Mouse (Mus musculus) thymus, postnatal 14 days (tissue): Measurements from ENCODE around the gene Tmem270.
A peak's percentile ranks its signal among the peaks of the same experiment; 100 is the strongest.

Experiments
- DNase-seq: peaks from one replicate; pipeline ENCODE4 v3.0.0; 2021

Gene Tmem270

GRCm38 (mm10) chr5:134926726-134927125 lies 20.2 kb upstream of the Tmem270 start:
- DNase-seq = no peak

- DNase-seq = no peak
These were observed 16.6 kb upstream of the Tmem270 start for GRCm38 (mm10) chr5:134923141-134923540.

DNA sequence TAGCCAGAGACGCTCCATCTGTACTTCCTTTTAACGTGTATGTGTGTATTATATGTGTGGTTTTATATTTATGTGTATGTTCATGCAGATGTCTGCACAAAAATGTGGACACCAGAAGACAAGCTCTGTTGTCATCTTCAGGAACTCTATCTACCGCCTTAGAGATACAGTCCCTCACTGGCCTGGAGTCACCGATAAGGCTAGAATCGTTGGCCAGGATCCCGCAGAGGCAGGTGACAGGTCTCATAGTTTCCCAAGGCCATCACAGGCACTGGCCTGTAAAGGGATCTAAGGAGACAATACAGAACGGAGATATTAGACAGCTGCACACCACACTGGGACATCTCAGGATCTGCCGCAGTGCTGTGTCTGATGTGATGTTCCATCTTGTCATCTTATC lies 14.6 kb upstream of the Tmem270 start:
- DNase-seq = no peak

DNA sequence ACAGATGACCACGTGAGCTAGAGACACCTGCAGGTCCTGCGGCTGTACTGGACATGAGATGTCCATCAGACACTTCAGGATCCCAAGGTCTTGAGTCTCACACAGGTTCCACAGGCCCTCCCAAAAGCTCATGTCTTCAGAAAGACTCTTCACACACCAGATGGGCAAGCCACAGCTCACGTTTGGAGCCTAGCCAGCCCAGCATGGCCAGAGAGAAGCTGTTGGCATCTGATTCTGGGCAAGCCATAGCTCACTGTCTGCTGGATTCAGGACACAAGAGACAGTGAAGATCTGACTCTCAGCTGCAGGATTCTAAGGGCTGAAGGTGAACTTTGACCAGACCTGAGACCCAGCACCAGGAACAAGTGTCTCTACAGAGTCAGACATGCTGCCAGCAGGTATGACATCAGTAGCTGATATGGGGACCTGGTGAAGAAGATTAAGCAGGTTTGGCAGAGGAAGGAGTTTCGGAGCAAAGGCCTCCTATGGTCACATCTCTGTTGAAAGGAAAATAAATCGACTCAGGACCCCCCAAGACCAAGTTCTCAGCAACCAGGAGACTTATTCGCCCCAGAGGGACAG lies 13.7 kb upstream of the Tmem270 start:
- no peak for DNase-seq

DNA sequence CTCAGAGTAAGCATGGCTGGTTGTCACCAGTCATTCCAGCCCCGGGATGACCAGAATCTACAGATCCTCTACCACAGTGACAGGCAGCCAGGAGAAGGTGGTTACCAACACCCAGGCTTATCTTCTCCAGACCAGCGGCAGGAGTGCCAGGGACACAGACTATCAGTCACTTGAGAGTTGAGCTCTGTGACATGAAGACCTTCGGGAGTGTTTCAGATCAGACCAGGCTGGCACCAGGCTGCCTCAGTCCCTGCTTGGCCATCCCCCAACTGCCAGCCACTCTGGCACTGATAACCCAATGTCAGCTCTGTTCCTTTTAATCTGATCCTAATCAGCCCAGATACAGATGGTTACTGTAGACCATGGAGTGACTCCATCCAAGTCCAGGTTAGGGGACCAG lies 12.6 kb upstream of the Tmem270 start:
- DNase-seq = no peak

DNA sequence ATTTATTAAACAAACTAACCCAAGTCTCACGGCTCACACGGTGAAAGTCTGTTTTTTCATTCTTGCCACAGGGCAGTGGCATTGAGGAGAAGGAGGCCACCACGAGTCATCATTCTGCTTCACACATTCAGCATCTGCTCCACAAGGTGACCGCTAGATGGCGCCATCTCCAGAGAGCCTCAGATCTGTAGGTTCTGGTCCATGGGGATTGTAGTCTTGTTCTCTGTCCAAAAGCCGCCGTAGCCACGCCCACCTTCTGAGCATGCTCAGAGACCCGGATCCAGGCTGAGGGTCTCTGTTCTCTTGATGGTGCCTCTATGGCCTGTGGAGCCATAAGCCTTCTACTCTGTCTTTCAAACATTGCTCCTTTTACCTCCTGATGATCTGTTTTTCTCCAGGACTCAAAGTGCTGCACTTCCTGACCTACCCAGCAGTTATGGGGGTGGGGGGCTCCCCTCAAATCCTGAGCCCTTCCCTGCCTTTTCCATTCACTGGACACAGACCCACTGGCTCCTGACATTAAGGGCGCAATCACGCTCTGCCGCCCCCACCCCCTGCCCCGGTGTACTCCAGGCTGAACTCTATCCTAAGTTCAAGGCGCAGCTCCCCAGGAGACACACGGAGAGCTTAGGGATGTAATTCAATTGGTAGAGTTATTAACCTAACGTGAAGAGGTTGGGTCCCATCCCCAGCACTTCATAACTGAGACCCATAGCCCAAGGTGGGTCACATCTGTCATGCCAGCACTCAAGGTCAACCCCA lies 11.7 kb upstream of the Tmem270 start:
- peak; percentile 77 for DNase-seq

- DNase-seq = no peak
These were observed 8.8 kb upstream of the Tmem270 start, which contains the start of gene Cldn13 for GRCm38 (mm10) chr5:134915311-134915710. Gene Cldn13, minus strand, starts transcription at chr5:134915526.

DNA sequence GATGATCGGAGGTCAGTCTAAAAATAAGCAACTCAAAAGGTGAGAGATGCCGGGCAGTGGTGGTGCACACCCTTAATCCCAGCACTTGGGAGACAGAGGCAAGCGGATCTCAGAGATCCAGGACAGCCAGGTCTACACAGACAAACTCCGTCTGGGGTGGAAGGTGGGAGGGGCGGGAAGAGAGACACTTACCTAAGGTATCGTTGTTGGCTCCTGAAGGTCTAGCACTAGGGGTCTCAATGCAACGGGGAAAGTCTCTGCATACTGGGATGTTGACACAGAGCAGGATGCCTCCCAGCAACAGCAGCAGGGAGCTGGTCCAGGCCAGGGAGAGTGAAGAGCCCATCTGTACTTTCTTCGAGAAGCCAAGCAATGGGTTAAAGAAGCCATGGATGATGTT lies 8.0 kb upstream of the Tmem270 start:
- no peak for DNase-seq

DNA sequence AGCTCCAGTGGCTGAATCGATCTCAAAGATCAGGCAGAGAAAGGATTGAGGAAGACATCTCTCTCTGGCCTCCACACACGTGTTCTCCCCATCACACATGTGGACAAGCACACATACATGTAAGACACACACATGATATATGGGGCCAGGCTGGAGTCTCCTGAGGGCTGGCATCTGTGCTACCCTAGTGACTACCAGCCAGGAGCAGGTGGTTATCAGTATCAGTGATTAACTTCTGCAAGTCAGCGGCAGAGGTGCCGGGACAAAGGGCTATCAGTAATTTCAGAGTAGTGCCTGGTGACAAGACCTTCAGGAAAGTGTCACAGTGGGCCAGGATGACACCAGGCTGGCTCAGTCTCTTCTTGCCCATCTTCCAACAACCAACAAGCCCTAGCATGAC lies 7.2 kb upstream of the Tmem270 start:
- DNase-seq = no peak

DNA sequence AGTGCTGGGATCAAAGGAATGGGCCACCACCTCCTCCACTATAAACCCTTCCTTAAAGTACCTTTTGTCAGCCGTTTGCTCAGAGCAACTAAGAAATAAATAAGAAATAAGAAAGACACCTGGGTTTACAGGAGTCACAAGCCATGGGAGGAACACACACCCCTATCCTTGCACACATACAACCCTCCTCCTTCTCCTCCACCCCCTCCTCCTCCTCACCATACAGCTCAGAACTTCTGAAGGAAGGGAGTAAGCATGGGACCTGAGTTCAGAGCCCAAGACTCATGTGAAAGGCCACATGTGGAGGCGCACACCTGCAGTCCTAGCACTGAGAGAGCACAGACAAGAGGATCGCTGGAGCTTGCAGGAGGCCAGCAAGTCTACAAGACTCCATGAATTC lies 6.8 kb upstream of the Tmem270 start:
- no peak for DNase-seq

- DNase-seq = no peak
These were observed 5.4 kb upstream of the Tmem270 start for GRCm38 (mm10) chr5:134911901-134912300.

DNA sequence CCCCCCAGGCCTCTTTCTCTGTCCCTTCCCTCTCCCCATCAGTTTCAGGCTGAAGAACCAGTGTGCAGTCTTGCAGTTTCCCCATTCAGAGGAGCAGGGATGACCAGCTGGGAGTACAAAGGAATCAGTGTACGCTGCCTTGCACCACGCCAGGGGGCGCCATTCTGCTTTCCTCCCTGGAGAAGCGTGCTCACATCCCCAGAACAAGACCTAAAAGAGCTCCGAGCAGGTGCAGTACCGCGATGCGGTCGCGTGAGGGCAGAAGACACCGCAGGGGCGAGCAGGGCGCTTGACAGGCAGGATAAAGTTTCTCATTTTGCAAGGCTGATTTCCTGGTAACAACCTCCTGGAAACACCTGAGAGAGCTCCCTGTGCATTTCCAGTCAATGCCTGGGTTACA lies 602 bp upstream of the Tmem270 start:
- DNase-seq = peak; percentile 97

DNA sequence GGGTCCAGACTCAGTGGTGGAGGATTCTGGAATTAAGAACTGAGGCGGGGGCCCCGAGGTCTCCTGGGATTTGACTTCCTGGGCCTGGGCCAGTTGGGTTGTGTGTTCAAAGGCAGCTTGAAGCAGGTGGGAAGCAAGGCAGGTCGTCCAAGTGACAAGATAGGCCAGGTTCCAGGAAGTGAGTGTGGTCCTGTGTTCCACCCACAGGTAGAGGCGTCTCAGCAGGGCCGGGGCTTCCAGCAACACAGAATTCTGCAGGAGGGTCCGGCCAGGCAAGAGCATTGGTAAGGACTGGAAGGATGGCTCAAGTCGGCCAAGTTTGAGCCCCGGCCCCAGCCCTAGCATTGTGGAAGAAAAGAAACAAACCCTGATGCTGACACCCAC lies 4.9 kb downstream of the Tmem270 start:
- no peak for DNase-seq

- DNase-seq = no peak
These were observed 5.4 kb downstream of the Tmem270 start for GRCm38 (mm10) chr5:134901012-134901643.

GRCm38 (mm10) chr5:134897596-134897995 lies 8.9 kb downstream of the Tmem270 start:
- DNase-seq = no peak

GRCm38 (mm10) chr5:134896965-134897364 lies 9.6 kb downstream of the Tmem270 start:
- DNase-seq = no peak

DNA sequence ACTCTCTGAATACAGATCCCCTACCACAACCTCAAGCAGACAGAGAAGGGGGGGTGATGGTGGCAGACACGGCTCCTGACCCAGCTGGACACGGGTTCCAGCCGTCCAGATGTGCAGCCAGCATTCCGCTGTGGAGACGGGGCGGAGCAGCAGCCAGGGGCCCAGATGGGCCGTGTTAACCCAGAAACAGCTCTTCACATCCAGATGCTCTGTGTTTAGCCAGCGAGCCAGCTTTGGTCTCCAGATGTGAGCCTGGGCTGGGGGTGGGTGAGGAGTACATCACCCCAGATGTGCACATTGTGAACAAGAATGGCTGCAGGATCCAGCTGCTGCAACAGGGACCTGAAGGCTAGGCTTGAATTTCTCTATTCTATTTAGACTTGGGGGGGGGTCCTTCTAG lies 11.2 kb downstream of the Tmem270 start:
- no peak for DNase-seq

DNA sequence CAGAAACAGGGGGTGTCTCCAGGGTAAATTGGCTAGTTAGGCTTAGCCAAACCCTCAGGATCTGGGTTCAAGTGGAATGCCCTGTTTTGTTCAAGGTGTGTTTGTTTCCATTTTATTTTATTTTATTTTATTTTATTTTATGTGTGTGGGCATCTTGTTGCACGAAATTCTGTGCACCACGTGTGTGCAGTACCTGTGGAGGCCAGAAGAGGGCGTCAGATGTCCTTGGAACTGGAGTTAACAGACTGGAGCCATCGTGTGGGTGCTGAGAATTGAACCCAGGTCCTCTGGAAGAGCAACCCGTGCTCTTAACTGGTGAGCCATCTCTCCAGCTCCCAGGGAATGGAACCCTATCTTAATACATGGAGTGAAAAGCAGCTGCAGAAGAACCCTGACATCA lies 13.8 kb downstream of the Tmem270 start:
- no peak for DNase-seq

DNA sequence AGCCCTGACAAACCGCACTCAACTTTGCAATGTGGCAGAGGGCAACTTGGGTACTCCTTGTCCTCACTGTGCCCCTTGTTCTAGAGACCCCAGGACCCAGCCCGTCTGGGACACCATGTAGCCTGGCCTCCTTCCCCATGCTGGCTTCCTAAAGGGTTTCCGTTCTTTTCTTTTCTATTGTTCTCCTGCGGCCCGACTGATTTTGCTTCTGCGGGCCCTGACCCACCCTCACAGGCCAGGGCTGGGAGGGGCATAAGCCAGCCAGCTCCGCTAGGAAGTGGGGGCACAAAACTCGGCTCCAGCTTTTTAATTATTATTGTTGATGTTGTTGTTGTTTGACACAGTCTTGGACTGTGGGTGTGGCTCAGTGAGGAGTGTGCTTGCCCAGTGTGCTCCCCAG lies 15.0 kb downstream of the Tmem270 start:
- DNase-seq = no peak

- no peak for DNase-seq
These were observed 15.9 kb downstream of the Tmem270 start for GRCm38 (mm10) chr5:134890601-134891054.

- no peak for DNase-seq
These were observed 18.0 kb downstream of the Tmem270 start for GRCm38 (mm10) chr5:134888505-134888904.

DNA sequence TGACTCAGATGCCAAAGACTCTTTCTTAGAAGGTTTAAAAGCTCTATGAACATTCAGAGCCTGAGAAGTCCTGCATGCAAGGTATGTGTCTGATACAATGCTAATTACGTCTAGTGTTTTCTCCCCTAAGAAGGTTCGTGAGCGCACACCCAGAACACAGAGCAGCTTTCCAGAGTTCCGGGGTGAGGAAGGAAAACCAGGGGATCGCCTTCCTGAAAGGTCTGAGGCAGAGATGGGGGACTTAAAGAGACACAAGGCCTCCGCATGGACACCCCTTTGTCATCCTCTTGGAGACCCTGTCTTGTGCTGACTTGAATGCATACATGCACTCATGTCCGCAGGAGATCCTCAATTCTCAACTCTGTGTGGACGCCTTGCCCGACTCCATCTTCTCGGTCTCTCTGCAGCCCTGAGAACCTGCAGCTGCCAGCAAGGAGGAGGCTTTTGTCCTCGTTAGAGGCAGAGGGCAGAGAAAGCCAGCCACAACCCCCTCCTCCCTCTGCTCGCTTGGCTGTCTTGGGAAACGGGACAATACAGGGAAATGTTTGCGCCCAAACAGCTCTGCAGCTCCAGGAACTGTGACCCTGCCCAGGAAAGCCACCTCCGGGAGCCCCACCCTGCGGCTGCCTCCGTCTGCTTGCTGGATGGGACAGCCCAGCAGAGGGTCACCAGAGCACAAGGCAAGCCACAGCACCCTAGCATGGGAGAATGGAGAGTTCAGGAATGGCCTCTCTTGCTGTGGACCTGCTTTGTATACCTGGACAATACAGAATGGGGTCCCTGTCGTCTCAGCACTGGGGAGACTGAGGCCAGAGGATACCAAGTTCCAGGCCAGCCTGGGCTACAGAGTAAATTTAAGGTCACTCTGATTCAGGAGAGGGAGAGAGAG lies 18.8 kb downstream of the Tmem270 start:
- no peak for DNase-seq

DNA sequence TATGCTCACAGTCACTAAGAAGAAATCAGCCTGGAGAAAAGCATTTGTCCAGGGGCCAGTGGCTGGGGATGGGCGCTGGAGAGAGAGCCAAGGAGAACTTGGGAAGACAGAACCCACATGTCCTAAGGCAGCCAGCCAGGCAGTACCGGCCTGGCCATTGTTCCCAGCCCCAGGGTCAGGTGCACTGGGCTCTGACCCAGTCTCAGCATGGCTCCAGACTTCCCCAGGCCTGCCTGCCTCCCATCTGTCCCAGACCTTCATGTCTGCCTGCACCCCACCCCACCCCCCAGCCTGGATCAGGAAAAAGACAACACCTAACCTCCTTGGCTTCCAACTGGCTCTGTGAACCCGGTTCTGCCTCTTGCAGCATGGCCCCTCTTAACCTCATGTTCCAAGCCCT lies 23.5 kb downstream of the Tmem270 start:
- no peak for DNase-seq
